In genomic region chr5:5419253-5419652, GRCm38 (mm10) we compare ENCODE assay signal across 15 mouse cellular contexts. TPM values are rescaled to one million over a fixed set of nuclear protein-coding genes. Genes with fewer than 3 reads are reported as not detected.
A peak's percentile ranks its signal among the peaks of the same experiment; 100 is the strongest.
DNase-seq lines count a peak whose midpoint lies in the region; ATAC-seq and TF ChIP-seq lines count a peak whose summit lies in the region.
"Had no signal": no experiment of that assay in that cellular context is flagged by ENCODE, and none has a peak within 500 bp of the region (broad histone marks: within the 10 kb centered on the region; RNA-seq: fewer than 3 reads in every experiment).

No protein-coding gene starts in this region.

- H3K4me1 ChIP-seq in liver, adult 2 months (ENCODE audit: control insufficient read depth, insufficient read depth, low read length): no peaks in the 10 kb centered on the region
- H3K4me1 ChIP-seq in bone marrow, adult 2 months (ENCODE audit: control insufficient read depth, insufficient read depth, low read length): peaks cover 1% of the 10 kb centered on the region; the same call in 1 of the 2 replicates
- H3K4me1 ChIP-seq: embryonic facial prominence, embryonic 12.5 days; limb, embryonic 13.5 days had no signal

- H3K9ac ChIP-seq in liver, adult 2 months (ENCODE audit: low read depth, low read length): no peak overlapping the region
- H3K9ac ChIP-seq: embryonic facial prominence, embryonic 12.5 days; limb, embryonic 13.5 days had no signal

- no peak overlapping the region for H3ac ChIP-seq in C2C12 (ENCODE audit: control insufficient read depth, insufficient read length, low read depth)

- H3K27me3 ChIP-seq in liver, adult 2 months (ENCODE audit: control insufficient read depth, insufficient read depth, low read length): no peaks in the 10 kb centered on the region
- H3K27me3 ChIP-seq in C2C12 (ENCODE audit: control insufficient read depth, insufficient read depth, insufficient read length): no peaks in the 10 kb centered on the region
- H3K27me3 ChIP-seq: embryonic facial prominence, embryonic 12.5 days; limb, embryonic 13.5 days had no signal

- H3K4me3 ChIP-seq in liver, adult 2 months (ENCODE audit: insufficient read depth, low read depth, low read length): no peak overlapping the region
- H3K4me3 ChIP-seq in C2C12 (ENCODE audit: insufficient read depth, poor library complexity, severe bottlenecking): peak overlapping the region; percentile 30
- H3K4me3 ChIP-seq in bone marrow, adult 2 months (replicated peaks; ENCODE audit: control insufficient read depth, low read depth, low read length): no peak overlapping the region
- H3K4me3 ChIP-seq: embryonic facial prominence, embryonic 12.5 days; limb, embryonic 13.5 days had no signal

- no peak for TF ChIP-seq CTCF in liver, adult 2 months (IDR thresholded peaks at IDR 0.05; ENCODE audit: low read depth, low read length)
- TF ChIP-seq CTCF in C2C12 (IDR thresholded peaks at IDR 0.05; ENCODE audit: control insufficient read depth, insufficient read depth, insufficient read length): no peak
- TF ChIP-seq CTCF in bone marrow, adult 2 months (IDR thresholded peaks at IDR 0.05; ENCODE audit: control insufficient read depth, insufficient read depth, low read length): no peak

- DNase-seq in liver, adult 2 months (ENCODE audit: extremely low read depth, low read depth, low spot score): peak; percentile 39
- DNase-seq in liver: no peak
- no peak for DNase-seq in left cerebral cortex, postnatal 36 days (ENCODE audit: low spot score in 2 of 2)
- DNase-seq in urinary bladder, postnatal 36 days (ENCODE audit: low spot score in 2 of 2): no peak
- DNase-seq: cerebellum, adult 8-10 months had no signal

- WGBS in liver, adult 2 months: 85% methylated on average over 1 of the region's 1 CpGs
- 60% methylated on average over 1 of the region's 1 CpGs for WGBS in bone marrow, adult 2 months

- no peaks in the 10 kb centered on the region for H3K79me3 ChIP-seq in C2C12 (ENCODE audit: low read depth)

- intact Hi-C loops in left cerebral cortex, postnatal 36 days (cut with DNase I): no loop called here

- H3K27ac ChIP-seq in liver, adult 2 months (replicated peaks; ENCODE audit: insufficient read depth, low read depth, low read length): no peak overlapping the region
- peak overlapping the region; percentile 48; the same call in 1 of the 2 replicates for H3K27ac ChIP-seq in bone marrow, adult 2 months (ENCODE audit: control insufficient read depth, insufficient read depth, low read depth, low read length, poor library complexity)
- H3K27ac ChIP-seq: embryonic facial prominence, embryonic 12.5 days; limb, embryonic 13.5 days had no signal

- H3K36me3 ChIP-seq in liver, adult 2 months (ENCODE audit: control insufficient read depth, insufficient read depth, low read length): no peaks in the 10 kb centered on the region
- no peaks in the 10 kb centered on the region for H3K36me3 ChIP-seq in C2C12 (ENCODE audit: control insufficient read depth, insufficient read depth)
- H3K36me3 ChIP-seq: embryonic facial prominence, embryonic 12.5 days; limb, embryonic 13.5 days had no signal

- H3K79me2 ChIP-seq in liver, adult 2 months (ENCODE audit: control insufficient read depth, insufficient read depth, low read length): no peaks in the 10 kb centered on the region
- no peaks in the 10 kb centered on the region for H3K79me2 ChIP-seq in C2C12 (ENCODE audit: control insufficient read depth, insufficient read depth)

- TF ChIP-seq POLR2A in liver, adult 2 months (IDR thresholded peaks at IDR 0.05; ENCODE audit: extremely low read depth, insufficient read depth, low read length): no peak
- TF ChIP-seq POLR2A in bone marrow, adult 2 months (IDR thresholded peaks at IDR 0.05; ENCODE audit: borderline replicate concordance, control insufficient read depth, low read depth, low read length): no peak

- peak; percentile 60 for ATAC-seq in megakaryocyte, adult 5-6 weeks (ENCODE audit: poor library complexity, severe bottlenecking)
- ATAC-seq in inflammation-experienced regulatory T-cells, adult 6 months: no peak
- ATAC-seq: forebrain, embryonic 16.5 days had no signal

TF ChIP-seq in C2C12, 6 proteins besides CTCF, POLR2A, EP300 and RAD21:
- TF ChIP-seq USF1 (IDR thresholded peaks at IDR 0.05; ENCODE audit: low read depth) (no peak), FOSL1 (IDR thresholded peaks at IDR 0.05; ENCODE audit: insufficient read depth, low read length, poor library complexity, severe bottlenecking) (peak; percentile 96), MYOG (IDR thresholded peaks at IDR 0.05; ENCODE audit: control insufficient read depth, extremely low read depth, insufficient read length) (no peak), CEBPB (IDR thresholded peaks at IDR 0.05; ENCODE audit: low read depth) (no peak), MAX (IDR thresholded peaks at IDR 0.05) (peak; percentile 18), MYOD1 (IDR thresholded peaks at IDR 0.05; ENCODE audit: control insufficient read depth, insufficient read length, low read depth) (no peak)

RNA-seq across cellular contexts. Expression of gene Cdk14, which starts 0.9 kb away (rescaled TPM):
- 2.2 and 2.7 TPM in 2 replicates for total RNA-seq in liver, adult 2 months (2014; rRNA removed)
- polyA plus RNA-seq in liver, adult 2 months (2012; rRNA removed): 0.31 and 0.32 TPM in 2 replicates
- polyA plus RNA-seq in C2C12 (2012; fragmentation: generic; extraction: Trizol): 15.9 TPM
- 1.0 and 2.1 TPM in 2 replicates for polyA plus RNA-seq in bone marrow, adult 2 months (2011; ENCODE audit: insufficient read depth, insufficient read length, low replicate concordance, missing spikeins)
- 4.7 and 11.1 TPM in 2 replicates for total RNA-seq in megakaryocyte, adult 5-6 weeks (2015)
- 2.5 and 3.5 TPM in 2 replicates for total RNA-seq in megakaryocyte, adult 5-6 weeks (2017)
- total RNA-seq in left cerebral cortex, postnatal 36 days (2021): 100 to 1,000 TPM; 196 to 198 TPM
- under 1 TPM in 2 of 3 experiments, not detected in 1; 0.12 to 0.78 TPM for polyA plus RNA-seq in inflammation-experienced regulatory T-cells, adult 6 months (2017; shearing (Covaris generic))

RNA-seq across cellular contexts. Expression of gene 1700015F17Rik, which starts 59.7 kb away (rescaled TPM):
- total RNA-seq in liver, adult 2 months (2014; rRNA removed): not detected in 2 replicates
- not detected in 2 replicates for polyA plus RNA-seq in liver, adult 2 months (2012; rRNA removed)
- not detected for polyA plus RNA-seq in C2C12 (2012; fragmentation: generic; extraction: Trizol)
- polyA plus RNA-seq in bone marrow, adult 2 months (2011; ENCODE audit: insufficient read depth, insufficient read length, low replicate concordance, missing spikeins): not detected in 2 replicates
- total RNA-seq in megakaryocyte, adult 5-6 weeks (2015): not detected in 2 replicates
- not detected in 2 replicates for total RNA-seq in megakaryocyte, adult 5-6 weeks (2017)
- total RNA-seq in left cerebral cortex, postnatal 36 days (2021): under 1 TPM in 1 of 2 experiments, not detected in 1; 0.79 TPM
- not detected for polyA plus RNA-seq in inflammation-experienced regulatory T-cells, adult 6 months (2017; shearing (Covaris generic))
- total RNA-seq: adrenal gland, postnatal 4 days; heart, postnatal 14 days had no signal
- polyA plus RNA-seq: embryonic facial prominence, embryonic 12.5 days; forebrain, embryonic 16.5 days; kidney, embryonic 16.5 days; limb, embryonic 13.5 days had no signal
